Mouse (Mus musculus): ENCODE measurements around the gene Mxi1. TPM values are rescaled to one million over a fixed set of nuclear protein-coding genes. Genes with fewer than 3 reads are reported as not detected.

Mxi1 gene
- total and polyA plus RNA-seq, 2 experiments, result 11.8 to 16.1 TPM

GRCm38 (mm10) chr19:53405810-53406209 lies 95.5 kb downstream of the Mxi1 start:
- H3K27me3 ChIP-seq (ENCODE audit: control insufficient read depth, insufficient read depth, low read length), result no peaks in the 10 kb centered on the region
- no peak overlapping the region for H3K9ac ChIP-seq (ENCODE audit: low read depth, low read length)
- no peaks in the 10 kb centered on the region for H3K36me3 ChIP-seq (ENCODE audit: control insufficient read depth, insufficient read depth, low read length)
- DNase-seq (ENCODE audit: extremely low read depth, low read depth, low spot score), result no peak
- WGBS, result 73% methylated on average over 2 of the region's 2 CpGs
- peaks cover 2% of the 10 kb centered on the region; the same call in 1 of the 2 replicates for H3K4me1 ChIP-seq (ENCODE audit: control insufficient read depth, insufficient read depth, low read length)
- no peak overlapping the region for H3K4me3 ChIP-seq (ENCODE audit: insufficient read depth, low read depth, low read length)
- H3K27ac ChIP-seq (replicated peaks; ENCODE audit: insufficient read depth, low read depth, low read length), result no peak overlapping the region
- no peaks in the 10 kb centered on the region for H3K79me2 ChIP-seq (ENCODE audit: control insufficient read depth, insufficient read depth, low read length)
- TF ChIP-seq CTCF (IDR thresholded peaks at IDR 0.05; ENCODE audit: low read depth, low read length) (no peak), POLR2A (IDR thresholded peaks at IDR 0.05; ENCODE audit: extremely low read depth, insufficient read depth, low read length) (no peak)

GRCm38 (mm10) chr19:53407350-53407749 lies 97.0 kb downstream of the Mxi1 start:
- no peak for TF ChIP-seq CTCF (IDR thresholded peaks at IDR 0.05; ENCODE audit: low read depth, low read length)
- no peak for TF ChIP-seq POLR2A (IDR thresholded peaks at IDR 0.05; ENCODE audit: extremely low read depth, insufficient read depth, low read length)
- 80% methylated on average over 2 of the region's 2 CpGs for WGBS
- no peak overlapping the region for H3K4me3 ChIP-seq (ENCODE audit: insufficient read depth, low read depth, low read length)

DNA sequence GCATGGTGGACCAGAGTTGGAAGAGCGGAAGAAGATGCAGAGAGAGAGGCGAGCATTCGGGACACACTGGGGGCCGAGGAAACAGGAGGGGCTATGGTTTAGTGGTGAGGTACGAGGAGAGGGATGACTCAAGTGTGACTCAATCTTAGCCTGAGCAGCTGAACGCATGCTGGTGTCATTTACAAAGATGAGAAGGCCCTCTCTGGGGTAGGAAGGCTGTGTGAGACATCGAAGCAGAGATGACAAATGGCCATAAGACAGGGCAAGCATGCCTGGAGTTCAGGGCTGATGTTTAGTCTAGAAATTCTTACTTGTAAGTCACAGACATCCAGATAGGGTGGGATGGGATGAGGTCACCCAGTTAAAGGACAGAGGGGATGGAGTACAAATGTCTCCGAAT lies 98.1 kb downstream of the Mxi1 start:
- TF ChIP-seq CTCF (IDR thresholded peaks at IDR 0.05; ENCODE audit: low read depth, low read length) (no peak), POLR2A (IDR thresholded peaks at IDR 0.05; ENCODE audit: extremely low read depth, insufficient read depth, low read length) (no peak)
- Histone ChIP-seq H3K79me2 (ENCODE audit: control insufficient read depth, insufficient read depth, low read length) (no peaks in the 10 kb centered on the region), H3K27ac (replicated peaks; ENCODE audit: insufficient read depth, low read depth, low read length) (no peak overlapping the region), H3K4me1 (ENCODE audit: control insufficient read depth, insufficient read depth, low read length) (peaks cover 2% of the 10 kb centered on the region; the same call in 1 of the 2 replicates), H3K27me3 (ENCODE audit: control insufficient read depth, insufficient read depth, low read length) (no peaks in the 10 kb centered on the region), H3K4me3 (ENCODE audit: insufficient read depth, low read depth, low read length) (no peak overlapping the region), H3K9ac (ENCODE audit: low read depth, low read length) (no peak overlapping the region), H3K36me3 (ENCODE audit: control insufficient read depth, insufficient read depth, low read length) (no peaks in the 10 kb centered on the region)
- DNase-seq (ENCODE audit: extremely low read depth, low read depth, low spot score), result no peak
- 92% methylated on average over 8 of the region's 8 CpGs for WGBS

More at GRCm38 (mm10) chr19:53407350-53407749, 97.0 kb downstream of the Mxi1 start:
- Histone ChIP-seq H3K27ac (replicated peaks; ENCODE audit: insufficient read depth, low read depth, low read length) (no peak overlapping the region), H3K9ac (ENCODE audit: low read depth, low read length) (no peak overlapping the region), H3K27me3 (ENCODE audit: control insufficient read depth, insufficient read depth, low read length) (no peaks in the 10 kb centered on the region), H3K4me1 (ENCODE audit: control insufficient read depth, insufficient read depth, low read length) (peaks cover 2% of the 10 kb centered on the region; the same call in 1 of the 2 replicates), H3K36me3 (ENCODE audit: control insufficient read depth, insufficient read depth, low read length) (no peaks in the 10 kb centered on the region), H3K79me2 (ENCODE audit: control insufficient read depth, insufficient read depth, low read length) (no peaks in the 10 kb centered on the region)
- no peak for DNase-seq (ENCODE audit: extremely low read depth, low read depth, low spot score)

- no peaks in the 10 kb centered on the region for H3K36me3 ChIP-seq (ENCODE audit: control insufficient read depth, insufficient read depth, low read length)
- H3K27ac ChIP-seq (replicated peaks; ENCODE audit: insufficient read depth, low read depth, low read length), result no peak overlapping the region
- H3K79me2 ChIP-seq (ENCODE audit: control insufficient read depth, insufficient read depth, low read length), result no peaks in the 10 kb centered on the region
- H3K4me3 ChIP-seq (ENCODE audit: insufficient read depth, low read depth, low read length), result no peak overlapping the region
- 71% methylated on average over 17 of the region's 17 CpGs for WGBS
- DNase-seq (ENCODE audit: extremely low read depth, low read depth, low spot score), result no peak
- TF ChIP-seq POLR2A (IDR thresholded peaks at IDR 0.05; ENCODE audit: extremely low read depth, insufficient read depth, low read length) (no peak), CTCF (IDR thresholded peaks at IDR 0.05; ENCODE audit: low read depth, low read length) (no peak)
- no peaks in the 10 kb centered on the region for H3K4me1 ChIP-seq (ENCODE audit: control insufficient read depth, insufficient read depth, low read length)
- no peak overlapping the region for H3K9ac ChIP-seq (ENCODE audit: low read depth, low read length)
- H3K27me3 ChIP-seq (ENCODE audit: control insufficient read depth, insufficient read depth, low read length), result no peaks in the 10 kb centered on the region
Measured at GRCm38 (mm10) chr19:53409663-53410307, 99.5 kb downstream of the Mxi1 start.

DNA sequence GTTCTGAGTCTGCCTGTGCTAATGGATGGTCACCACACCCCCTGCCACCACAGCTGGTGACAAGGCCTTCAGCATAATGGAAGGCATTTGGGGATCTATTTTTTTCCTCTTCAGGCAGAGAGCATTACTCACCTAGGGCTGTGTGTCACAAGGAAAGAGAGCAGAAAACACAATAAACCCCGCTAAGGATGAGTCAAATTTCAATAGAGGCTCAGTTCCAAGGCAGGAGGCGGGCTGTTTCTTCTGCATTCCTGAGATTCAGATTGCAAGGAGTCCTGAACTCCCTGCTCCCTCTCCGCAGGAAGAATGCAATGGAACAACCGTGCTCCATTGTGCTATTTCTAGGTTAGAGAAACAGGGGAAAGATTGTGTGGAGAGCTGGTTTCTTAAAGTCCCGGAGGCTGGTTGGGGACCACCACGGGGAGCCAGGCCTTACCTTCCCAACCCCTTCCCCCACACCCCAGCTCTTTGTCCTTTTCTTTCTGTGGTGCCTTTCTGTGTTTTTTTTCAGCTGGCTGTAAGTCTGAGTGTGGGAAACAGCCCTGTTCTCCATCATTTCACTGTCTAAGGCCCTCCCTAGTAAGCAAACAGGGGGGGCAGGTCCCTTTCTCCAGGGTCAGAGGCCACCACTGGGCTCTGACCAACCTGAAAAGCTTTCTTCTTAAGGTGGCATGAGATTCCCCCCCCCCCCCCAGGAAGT lies 102.0 kb downstream of the Mxi1 start:
- Histone ChIP-seq H3K36me3 (ENCODE audit: control insufficient read depth, insufficient read depth, low read length) (no peaks in the 10 kb centered on the region), H3K79me2 (ENCODE audit: control insufficient read depth, insufficient read depth, low read length) (no peaks in the 10 kb centered on the region), H3K9ac (ENCODE audit: low read depth, low read length) (no peak overlapping the region), H3K4me1 (ENCODE audit: control insufficient read depth, insufficient read depth, low read length) (no peaks in the 10 kb centered on the region), H3K27me3 (ENCODE audit: control insufficient read depth, insufficient read depth, low read length) (no peaks in the 10 kb centered on the region), H3K27ac (replicated peaks; ENCODE audit: insufficient read depth, low read depth, low read length) (no peak overlapping the region), H3K4me3 (ENCODE audit: insufficient read depth, low read depth, low read length) (no peak overlapping the region)
- no peak for DNase-seq (ENCODE audit: extremely low read depth, low read depth, low spot score)
- 84% methylated on average over 6 of the region's 6 CpGs for WGBS
- TF ChIP-seq POLR2A (IDR thresholded peaks at IDR 0.05; ENCODE audit: extremely low read depth, insufficient read depth, low read length) (no peak), CTCF (IDR thresholded peaks at IDR 0.05; ENCODE audit: low read depth, low read length) (no peak)
